Mouse (Mus musculus) layer of hippocampus, adult 11-12 months (tissue): ENCODE results near the gene Tra2b.
A peak's percentile ranks its signal among the peaks of the same experiment; 100 is the strongest.
"Not testable (repeated sequence)": the region's sequence is repeated elsewhere in the genome, so short reads cannot be mapped to it uniquely, and the experiment has no call there.

ENCODE experiments used
- DNase-seq: peaks from one replicate; pipeline ENCODE4 v3.0.0; 2022; ENCODE audit warnings: low spot score

The Tra2b gene

DNA sequence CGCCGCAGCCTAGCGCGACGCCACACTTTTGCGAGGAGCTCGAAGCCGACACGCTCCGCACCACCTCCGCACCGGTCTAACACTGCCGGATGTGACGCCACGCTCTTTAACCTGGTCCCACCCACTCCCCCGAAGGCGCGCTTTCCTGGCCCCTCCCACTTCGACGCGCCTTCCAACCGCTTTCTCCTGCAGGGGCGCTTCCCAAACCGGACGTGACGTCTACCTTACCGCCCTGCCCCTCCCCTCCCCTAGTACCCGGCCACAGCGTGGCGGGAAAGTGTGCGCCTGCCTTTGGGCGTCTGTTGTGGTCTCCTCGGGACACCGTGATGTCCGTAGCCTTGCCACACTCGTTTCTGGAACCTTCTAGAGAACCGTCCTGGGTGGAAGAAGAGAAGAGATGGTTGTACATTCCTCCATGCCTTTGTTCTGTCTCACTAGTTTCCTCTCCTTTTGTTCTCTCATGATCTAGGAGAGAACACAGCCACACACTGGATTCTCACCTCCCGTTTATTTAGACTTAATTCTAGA, at the start of gene Tra2b:
Gene Tra2b, minus strand, starts transcription at position 157 of the 528 bp plus-strand sequence.
- peak; percentile 98 for DNase-seq

- DNase-seq, result peak; percentile 30
Measured at GRCm38 (mm10) chr16:22310649-22311048, 44.8 kb upstream of the Tra2b start.

GRCm38 (mm10) chr16:22302606-22303005, 36.8 kb upstream of the Tra2b start:
- peak; percentile 74 for DNase-seq

DNA sequence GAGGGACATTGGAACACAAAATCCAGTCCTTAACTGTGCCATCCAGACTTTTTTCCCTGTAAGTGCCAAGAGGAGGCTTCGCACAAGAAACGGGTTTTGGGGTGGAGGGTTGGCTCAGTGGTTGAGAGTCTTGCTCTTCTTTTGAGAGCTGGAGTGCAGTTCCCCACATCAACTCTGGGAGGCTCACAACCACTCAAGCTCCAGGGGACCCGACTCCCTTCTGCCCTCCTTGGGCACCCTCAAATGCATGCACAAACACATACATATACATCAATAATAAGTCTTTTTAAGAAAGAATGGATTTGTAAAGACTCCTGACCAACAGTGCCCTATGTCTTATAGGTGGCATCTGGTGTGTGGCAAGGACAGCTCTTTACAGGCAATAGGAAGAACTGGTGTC, 35.6 kb upstream of the Tra2b start:
- DNase-seq, result no peak

GRCm38 (mm10) chr16:22296901-22297300, 31.1 kb upstream of the Tra2b start:
- DNase-seq, result no peak

GRCm38 (mm10) chr16:22294812-22295211, 29.0 kb upstream of the Tra2b start:
- not testable (repeated sequence) for DNase-seq

DNA sequence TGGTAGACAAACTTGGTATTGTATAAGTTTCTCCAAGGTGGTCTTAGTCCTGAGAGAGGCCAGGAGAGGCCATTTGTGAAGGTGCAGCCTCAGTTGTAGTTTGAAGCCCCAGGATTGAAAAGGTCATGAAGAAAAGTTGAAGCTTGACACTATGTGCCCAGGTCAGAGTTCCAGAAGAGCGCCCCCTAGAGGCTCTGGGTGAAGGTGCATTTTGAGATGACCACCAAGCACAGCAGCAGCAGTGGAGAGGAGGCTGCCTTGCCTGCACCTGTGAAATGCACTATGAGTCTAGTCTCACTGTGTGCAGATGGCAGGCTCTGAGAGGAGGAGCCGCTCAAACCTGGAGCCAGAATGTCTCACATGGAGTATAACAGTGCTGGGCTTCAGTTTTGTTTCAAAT, 27.8 kb upstream of the Tra2b start:
- DNase-seq, result no peak

DNA sequence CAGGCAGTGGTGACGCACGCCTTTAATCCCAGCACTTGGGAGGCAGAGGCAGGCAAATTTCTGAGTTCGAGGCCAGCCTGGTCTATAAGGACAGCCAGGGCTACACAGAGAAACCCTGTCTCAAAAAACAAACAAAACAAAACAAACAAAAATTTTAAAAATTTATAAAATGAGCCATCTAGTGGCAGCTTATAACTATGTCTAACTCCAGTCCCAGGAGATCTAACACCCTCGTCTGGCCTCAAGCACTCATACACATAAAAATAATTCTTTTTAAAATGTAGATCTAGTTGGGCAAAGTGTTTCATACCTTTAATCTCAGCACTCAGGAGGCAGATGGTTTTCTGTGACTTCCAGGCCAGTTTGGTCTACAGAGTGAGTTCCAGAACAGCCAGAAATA, 26.6 kb upstream of the Tra2b start:
- no peak for DNase-seq

DNA sequence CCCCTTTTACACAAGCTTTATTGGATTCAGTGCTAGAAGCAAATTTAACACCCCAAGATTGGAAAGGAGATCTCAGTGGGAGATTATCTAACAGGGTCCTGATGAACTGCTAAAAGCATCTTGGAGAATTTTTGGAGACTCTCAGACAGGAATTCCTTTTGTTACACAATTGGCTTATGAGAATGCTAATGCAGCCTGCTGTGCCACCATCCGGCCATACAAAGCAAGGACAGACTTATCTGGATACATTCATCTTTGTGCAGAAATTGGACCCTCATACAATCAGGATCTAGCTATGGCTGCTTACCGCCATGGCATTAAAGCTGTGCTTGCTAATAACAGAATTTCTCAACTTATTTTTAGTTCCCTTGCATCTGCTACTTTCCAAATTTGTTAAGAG, 23.8 kb upstream of the Tra2b start:
- no peak for DNase-seq

GRCm38 (mm10) chr16:22286996-22287395, 21.2 kb upstream of the Tra2b start:
- DNase-seq, result no peak

DNA sequence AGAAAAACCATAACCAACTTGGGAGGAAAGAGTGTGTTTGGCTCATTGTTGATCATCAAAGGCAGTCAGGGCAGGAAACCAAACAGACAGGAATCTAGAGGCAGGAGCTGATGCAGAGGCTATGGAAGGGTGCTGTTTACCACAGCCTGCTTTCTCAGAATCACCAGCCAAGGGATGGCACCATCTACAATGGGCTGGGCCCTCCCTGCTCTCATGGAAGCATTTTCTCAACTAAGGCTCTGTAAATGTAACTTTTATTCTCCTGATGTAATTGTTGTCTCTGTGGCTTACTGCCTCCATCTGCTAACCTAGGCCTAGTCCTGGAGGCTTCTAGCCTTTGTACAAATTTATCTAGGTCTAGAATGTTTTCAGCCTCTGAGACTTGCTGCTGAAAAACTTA, 10.7 kb upstream of the Tra2b start:
- no peak for DNase-seq

GRCm38 (mm10) chr16:22275142-22275541, 9.3 kb upstream of the Tra2b start:
- no peak for DNase-seq

- DNase-seq, result no peak
Measured at GRCm38 (mm10) chr16:22270491-22270890, 4.7 kb upstream of the Tra2b start.

DNA sequence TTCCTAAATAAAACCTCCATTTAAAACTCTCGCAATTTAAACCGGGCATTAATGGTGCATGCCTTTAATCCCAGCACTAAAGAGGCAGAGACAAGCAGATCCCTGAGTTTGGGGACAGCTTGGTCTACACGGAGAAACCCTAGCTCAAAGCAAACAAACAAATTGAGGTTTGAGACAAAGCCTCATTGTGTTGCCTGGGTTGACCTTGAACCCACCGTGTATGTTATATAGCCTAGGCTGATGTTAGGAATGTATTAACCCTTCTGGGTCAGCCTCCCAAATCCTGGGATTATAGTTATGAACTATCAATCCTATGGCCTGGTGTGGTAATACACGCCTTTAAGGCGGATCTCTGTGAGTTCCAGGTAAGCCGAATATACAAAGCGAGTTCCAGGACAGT, 579 bp upstream of the Tra2b start:
- DNase-seq, result no peak

GRCm38 (mm10) chr16:22264962-22265848, 600 bp downstream of the Tra2b start:
- DNase-seq, result peak; percentile 82

DNA sequence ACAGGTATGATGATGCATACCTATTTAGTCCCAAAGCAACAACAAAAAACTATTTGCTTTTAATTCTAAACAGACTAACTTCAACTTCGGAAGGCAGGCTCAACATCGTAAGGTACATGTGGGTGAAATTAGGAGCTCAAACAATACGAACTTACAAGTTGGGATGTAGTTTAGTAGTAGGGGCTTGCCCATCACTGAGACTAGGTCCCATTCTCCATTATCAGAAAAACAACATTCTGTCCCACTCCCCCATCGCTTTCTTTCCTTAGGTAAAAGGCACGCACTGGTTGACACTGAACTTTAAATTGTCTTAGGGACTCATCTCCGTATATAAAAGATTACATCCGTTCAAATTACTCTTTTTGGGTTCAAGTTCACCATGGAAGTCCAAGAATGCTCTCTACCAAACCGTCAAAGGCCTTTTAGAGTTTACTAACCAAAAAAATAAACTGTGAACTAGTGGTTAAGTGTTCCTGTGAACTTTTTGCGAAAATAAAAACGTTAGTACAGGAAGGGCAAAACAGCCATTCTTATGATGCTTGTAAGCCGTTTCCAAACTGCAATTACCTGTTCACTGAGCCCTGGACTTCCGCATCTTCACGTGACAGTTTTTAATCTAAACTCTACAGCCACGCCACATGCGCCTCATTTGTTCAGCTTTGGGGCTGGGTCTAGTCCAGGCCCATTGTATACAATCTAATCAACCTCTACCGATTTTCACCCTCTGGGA, 1.4 kb downstream of the Tra2b start:
- no peak for DNase-seq

GRCm38 (mm10) chr16:22263124-22263523, 2.7 kb downstream of the Tra2b start:
- DNase-seq, result no peak

- DNase-seq, result no peak
Measured at GRCm38 (mm10) chr16:22261563-22261962, 4.2 kb downstream of the Tra2b start.

- no peak for DNase-seq
Measured at GRCm38 (mm10) chr16:22260423-22261143, 5.2 kb downstream of the Tra2b start.

GRCm38 (mm10) chr16:22252255-22252654, 13.6 kb downstream of the Tra2b start:
- DNase-seq, result not testable (repeated sequence)

DNA sequence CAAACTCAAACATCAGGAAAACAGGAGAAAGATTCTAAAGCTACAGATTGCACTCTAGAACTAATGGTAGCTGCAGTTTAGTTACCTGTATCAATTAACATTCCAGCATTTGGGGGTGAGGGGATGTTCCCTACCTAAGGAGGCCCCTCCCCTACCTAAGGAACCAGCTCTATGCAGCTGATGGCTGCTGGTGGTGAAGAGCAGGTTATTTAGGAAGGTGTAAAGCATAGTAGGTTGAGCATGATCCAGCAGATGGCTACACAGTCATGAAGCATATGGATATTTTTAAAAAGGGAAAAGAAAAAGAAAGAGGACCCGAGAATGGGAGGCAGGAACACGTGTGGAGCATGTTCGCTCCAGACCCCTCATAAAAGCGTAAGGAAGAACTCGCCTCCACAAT, 15.5 kb downstream of the Tra2b start:
- no peak for DNase-seq

DNA sequence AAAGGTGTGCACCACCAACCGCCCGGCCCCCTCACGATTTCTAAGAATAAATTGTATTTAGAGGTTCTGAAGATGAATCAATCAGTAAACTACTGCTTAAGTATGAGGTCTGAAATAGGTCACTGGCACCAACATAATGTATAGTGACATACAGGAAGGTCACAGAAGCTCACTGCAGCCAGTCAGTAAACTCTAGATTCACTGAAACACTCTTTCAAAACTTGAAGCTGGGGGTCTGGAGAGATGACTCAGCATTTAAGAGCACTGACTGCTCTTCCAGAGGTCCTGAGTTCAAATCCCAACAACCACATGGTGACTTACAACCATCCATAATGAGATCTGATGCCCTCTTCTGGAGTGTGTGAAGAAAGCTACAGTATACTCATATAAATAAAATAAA, 16.1 kb downstream of the Tra2b start:
- no peak for DNase-seq
